Mouse (Mus musculus) olfactory bulb, adult 2 months (tissue): ENCODE results near the gene Gm4881.

Experiments
- CTCF ChIP-seq: fragments of 200-500 bp; IDR thresholded peaks from 2 replicates; pipeline ENCODE4 v1.5.1; 2012; ENCODE audit warnings: low read depth, mild to moderate bottlenecking, low read length, moderate library complexity; ENCODE audit not compliant: insufficient read depth
- POLR2A ChIP-seq: fragments of 200-500 bp; IDR thresholded peaks from 2 replicates; pipeline ENCODE4 v1.6.1; 2012; ENCODE audit warnings: mild to moderate bottlenecking, low read depth, low read length, moderate library complexity; ENCODE audit not compliant: insufficient read depth

GRCm38 (mm10) chr7:24882416-24883199, 61.7 kb downstream of the Gm4881 start:
- TF ChIP-seq CTCF (no peak), POLR2A (no peak)
